Mouse (Mus musculus) kidney, postnatal 36 days (tissue): ENCODE measurements around the gene Cenpl.
"Not testable (repeated sequence)": the region's sequence is repeated elsewhere in the genome, so short reads cannot be mapped to it uniquely, and the experiment has no call there.

Experiments
- DNase-seq, 2 experiments: peaks; one replicate each; pipeline ENCODE4 v3.0.0; 2021 to 2022; ENCODE audit warnings: mixed read lengths in 2 of 2

The Cenpl gene

DNA sequence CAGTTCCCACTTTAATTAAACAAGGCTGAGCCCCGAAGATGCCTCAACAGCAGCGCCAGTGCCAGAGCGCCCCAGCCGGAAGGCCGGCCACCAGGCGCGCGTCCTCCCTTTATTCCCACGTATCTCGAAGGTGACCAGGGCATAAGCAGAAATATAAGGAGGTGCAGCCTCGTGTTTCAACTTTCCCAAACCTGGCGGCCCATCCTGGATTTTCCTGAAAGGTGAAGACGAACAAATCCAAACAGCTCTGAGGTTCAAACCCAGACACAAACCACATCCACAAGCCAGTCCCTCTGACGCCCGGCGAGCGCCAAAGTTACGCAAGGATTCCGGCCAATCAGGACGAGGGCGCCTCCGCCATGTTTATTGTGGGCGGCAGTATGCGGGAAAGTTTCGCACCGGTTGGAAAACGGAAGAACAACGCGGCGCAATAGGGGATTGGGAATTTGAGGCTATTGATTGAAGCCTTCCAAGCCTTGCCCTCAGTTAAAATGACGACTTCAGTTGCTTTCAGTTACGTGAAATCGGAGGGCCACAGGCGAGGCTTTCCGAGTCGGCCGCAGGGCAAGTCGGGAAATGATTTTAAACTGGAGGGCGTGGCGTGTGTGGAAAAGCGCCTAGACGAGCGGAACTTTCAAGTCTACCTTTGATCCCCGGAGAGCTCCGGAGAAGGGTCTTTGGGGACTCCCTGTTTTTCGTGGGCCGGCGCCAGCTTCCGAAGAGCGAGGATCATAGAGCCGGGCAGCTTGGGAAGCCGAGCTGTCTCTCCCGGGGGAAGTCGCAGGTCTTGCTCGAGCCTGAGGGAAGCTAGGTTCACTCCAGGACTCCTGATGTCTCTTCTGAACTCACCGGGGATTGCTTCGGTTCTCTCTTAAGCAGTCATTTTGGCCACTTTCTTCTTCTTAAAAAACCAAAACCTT lies at the start of gene Cenpl, which contains the start of gene Dars2:
Cenpl (plus strand) TSS at position 362 of the 920 bp plus-strand sequence.
Dars2 (minus strand) TSS at position 307 of the 920 bp plus-strand sequence.
- peak; percentile 97 for DNase-seq

DNA sequence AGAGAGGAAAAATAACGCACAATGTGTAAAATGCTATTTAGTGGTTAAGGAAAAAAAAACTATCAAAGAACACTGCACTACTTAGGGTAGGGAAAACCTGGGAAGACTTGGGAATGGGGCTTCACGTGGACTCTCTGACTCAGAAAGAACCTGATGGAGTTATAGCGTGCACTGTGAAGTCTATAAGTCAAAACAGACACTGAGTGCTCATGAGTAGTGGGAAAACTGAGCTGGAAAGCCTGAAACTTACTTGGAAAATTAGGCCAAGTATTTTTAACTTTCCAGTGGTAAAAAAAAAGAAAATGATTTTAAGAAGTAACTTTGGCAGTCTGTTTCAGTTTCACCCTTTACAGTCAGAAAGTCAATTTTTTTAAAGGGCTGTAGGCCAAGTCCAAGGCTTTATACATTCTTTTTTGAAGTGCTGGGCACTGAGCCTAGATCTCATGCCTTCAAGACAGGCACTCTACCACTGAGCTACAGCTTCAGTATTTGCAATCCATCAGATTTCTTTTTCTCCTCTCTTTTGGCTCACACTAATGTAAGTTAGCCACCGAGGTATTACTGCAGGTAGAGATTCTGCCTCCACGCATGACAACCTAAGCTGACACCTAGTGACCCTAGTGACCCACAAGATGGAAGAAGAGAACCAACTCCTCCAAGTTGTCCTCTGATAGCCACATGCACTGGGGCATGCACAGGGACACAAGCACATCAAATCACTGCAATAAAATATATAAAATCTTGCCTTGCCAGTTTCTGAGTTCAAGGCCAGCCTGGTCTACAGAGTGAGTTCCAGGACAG lies 44.9 kb upstream of the Cenpl start:
- no peak for DNase-seq

DNA sequence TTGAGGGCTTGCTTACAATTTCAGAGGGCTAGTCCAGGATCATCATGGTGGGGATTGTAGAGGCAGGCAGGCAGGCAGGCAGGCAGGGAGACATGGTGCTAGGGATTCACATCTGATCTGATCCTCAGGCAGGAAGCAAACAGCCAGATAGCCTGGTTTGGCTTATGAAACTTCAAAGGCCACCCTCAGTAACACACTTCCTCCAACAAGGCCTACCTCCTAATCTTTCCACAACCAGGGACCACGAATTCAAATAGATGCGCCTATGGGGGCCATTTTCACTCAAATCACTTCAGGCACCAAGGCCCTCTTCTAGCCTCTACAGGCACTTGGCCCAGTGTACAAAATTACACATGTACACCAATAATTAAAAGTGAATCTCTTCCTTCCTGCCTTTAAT lies 43.3 kb upstream of the Cenpl start:
- no peak for DNase-seq

DNA sequence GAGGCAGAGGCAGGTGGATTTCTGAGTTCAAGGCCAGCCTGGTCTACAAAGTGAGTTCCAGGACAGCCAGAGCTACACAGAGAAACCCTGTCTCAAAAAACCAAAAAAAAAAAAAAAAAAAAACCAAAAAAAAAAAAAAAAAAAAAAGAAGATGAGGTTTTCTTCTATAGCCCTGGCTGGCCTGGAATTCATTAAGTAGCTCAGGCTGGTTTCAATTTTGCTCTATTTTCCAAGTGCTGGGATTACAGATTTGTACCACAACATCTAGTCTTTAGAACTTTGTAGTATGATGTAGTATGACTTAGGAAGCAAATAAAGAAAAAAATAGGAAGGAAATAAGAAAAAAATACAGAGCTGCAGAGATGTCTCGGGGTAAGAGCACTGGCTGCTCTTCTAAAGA lies 42.1 kb upstream of the Cenpl start:
- DNase-seq: not testable (repeated sequence)

DNA sequence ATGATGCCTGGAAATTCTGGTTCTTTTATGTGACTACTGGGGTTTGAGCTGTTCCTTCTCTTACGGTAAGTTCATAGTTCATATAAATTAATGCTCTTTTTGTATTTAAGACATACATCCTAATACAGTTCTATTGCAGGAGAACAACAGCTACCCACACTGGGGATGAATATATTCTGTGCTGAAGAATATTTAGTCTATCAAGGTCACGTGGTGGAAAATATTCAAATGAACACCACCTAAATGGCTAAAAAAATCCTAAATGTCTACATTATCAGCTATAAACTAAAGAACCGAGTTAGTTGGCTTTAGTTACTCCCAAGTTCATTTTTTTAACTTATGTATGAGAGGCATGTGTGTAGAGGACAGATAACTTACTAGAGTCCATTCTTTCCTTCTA lies 40.5 kb upstream of the Cenpl start:
- no peak for DNase-seq

DNA sequence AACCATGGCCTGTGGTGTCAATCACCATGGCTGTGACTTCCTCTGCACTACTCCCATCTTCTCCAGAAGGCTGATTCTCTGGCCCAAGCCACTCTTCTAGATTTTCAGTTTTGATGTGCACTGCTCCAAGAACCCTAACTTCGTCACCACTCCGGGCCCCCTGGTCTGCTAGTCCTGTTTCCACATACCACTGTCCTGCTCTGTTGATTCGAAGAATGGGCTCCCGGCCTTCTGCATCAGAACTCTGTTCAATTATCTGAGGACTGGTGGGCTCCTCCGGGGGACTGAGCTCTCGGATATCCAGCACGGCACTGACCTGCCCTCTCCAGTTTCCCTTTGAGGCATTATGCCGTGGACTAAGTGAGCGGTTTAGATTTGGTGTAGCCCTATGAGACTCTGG lies 38.6 kb upstream of the Cenpl start:
- no peak for DNase-seq

DNA sequence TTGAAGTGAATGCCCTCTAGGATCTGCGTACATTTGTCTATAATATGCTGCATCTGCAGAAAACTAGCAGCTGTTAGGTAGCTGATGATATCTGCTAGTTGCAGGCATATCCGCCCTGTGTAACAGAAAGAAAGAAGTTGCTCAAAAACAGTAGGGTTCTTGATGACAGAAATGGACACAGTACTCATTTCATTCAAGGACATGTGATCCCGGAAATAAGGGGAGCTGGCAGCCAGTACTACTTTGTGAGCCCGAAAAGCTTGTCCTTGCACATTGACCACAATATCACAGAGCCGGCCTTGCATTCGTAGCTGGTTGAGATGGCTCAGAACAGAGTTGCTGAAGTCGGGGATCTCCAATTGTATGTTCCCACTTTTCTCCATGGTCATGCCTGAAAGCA lies 38.2 kb upstream of the Cenpl start:
- peak in 1 of 2 experiments; percentile 28 for DNase-seq

DNA sequence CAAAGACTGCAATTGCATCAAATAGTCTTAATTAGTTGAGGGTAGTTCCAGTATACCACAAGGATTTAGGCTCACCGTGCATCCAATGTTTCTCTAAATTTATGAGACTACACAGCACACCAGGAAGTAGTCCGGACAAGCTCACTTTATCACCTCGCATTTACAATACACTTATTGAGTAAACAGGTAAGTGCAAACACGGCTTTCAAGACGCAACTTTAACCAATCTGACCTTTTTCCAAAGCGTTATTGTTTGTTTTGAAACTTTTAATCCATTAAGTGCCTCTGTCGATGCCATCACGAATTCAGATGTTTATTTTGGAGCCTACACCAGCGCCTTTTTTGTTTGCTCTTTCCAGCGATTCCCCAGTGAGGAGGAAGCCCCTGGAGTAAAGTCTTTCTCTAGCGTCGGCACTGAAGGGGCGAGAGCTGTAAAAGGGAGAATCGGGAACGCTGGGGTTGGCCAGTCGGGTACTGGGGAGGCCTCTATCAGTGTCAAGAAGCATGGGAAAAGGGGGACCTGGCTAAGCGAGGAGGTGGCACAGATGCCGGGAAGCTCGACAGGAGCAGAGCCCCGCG lies 36.6 kb upstream of the Cenpl start:
- DNase-seq: no peak

DNA sequence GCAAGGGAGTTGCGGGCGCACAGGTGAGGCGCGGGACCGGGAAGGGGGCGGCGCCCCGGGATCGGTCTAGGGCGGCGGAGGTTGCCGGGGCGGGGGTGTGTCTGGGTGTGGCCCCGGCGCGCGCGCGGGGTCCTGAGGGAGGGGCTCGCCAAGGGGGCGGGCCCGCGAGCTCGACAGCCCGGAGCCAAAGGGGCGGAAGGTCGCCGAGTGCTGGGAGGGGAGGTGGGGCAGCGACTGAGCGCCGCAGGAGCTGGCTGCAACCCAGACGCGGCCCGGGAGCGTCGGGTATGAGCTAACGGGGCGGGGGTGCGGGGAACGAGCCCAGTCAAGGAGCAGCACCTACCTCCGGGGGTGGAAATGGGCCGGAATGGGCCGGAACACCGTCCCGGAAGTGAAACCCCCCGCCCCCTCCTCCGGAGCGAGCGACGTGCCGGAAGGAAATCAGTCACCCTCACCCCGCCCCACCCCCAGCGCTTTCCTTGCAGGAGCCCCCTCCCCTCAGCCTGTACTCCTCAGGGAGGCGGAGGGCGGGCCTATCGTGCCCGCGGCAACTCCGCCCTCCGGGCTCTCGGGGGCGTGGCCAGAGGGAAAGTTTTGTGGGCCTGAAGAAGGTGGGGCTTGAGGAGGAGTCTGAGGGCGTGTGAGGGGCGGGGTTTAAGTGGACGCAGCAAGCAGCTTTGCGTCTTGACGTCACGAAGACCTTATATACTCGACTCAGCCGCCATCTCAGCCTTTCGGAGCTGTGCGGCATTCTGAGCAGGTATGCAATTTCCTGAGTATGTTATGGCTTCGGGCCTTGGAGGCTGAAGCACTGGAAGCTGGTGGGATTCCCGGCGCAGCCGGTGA lies 35.9 kb upstream of the Cenpl start, which contains the start of gene Zbtb37:
Zbtb37 (minus strand) TSS at position 415 of the 846 bp plus-strand sequence.
- DNase-seq: peak; percentile 99

DNA sequence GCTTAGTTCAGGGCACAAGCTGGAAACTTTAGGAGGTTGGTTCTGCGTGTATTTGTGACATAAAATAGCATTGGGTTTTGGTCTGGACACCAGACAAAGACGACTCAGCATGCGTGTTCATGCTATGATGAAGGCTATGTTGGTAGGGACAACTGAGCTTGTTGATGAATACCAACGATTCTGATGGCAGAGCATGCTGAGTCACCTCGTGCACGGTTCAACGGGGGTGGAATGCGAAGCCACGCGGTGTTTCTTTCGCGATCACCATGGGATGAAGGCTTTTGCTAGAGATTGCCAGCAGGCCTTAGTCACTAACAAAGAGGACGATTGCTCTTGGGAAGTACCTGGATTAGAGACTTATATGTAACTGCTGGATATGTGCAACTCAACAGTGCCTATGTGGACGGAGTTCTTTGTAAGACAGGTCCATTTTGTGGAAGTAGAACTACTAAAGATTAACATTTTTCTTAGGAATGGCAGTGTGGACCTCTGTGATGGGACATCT lies 35.2 kb upstream of the Cenpl start:
- peak; percentile 23 to 54 for DNase-seq

DNA sequence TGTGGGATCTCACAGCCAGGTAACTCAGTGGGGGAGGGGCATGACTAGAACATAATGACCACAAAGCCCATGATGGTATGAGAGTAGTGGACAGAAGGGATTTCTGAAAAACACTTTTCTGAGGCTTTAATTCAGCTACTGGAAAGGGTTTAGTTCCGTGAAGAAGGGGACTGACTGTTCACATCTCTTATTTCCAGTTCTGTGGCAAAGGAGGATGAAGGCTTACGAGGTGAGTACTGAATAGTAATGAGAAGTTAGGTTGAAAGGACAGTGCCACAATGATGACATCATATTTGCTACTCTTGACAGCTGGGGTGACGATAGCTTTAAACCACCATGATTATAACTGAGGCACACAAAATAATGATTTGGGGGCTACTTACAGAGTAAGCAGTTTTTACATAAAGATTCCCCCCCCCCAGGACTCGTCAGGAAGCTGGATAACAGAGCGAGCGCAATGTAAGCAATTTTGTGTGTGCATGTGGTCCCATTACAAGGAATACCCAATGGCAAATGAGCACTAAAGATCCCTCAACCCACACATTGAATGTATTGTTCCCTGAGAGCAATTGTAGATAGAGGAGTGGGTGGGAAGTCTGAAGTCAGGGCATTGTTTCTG lies 34.6 kb upstream of the Cenpl start:
- DNase-seq: peak; percentile 19 to 33

DNA sequence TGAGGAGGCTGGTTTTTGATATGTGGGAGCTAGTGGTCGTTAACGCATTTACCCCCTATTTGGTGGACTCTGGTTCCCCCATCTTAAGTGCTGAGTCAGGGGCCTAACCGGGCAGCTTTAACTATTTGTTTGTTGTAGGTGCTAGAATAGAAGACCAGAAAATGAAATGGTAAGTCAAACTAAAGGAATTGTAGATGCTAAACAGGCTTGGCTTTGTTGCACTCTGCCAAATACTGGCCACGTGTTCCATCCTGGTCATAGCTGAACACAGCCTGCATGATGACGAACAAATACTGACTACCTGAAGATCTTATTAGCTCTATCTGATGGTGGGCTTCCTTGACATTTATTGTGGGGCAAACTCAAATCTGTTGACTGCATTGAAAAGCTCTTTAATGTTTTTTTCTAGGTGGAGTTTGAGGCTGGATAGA lies 34.1 kb upstream of the Cenpl start:
- no peak for DNase-seq

DNA sequence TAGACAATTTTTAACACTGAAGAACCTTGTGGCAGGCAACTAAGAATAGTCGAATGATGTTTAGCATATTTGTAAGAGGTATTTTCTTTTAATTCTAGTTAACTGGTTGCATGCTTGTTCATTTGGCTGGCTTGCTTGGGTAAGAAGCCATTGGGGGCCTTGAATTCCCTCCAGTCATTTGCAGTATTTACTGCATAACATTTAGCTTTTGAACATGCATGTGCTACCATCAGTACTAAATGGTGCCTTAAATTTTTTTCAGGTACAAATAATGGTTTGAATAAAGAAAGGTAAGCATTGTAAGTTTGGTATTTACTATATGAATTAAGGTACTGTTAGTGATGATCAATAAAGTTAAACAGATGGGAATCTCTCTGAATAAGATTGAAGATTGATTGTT lies 33.5 kb upstream of the Cenpl start:
- DNase-seq: no peak

DNA sequence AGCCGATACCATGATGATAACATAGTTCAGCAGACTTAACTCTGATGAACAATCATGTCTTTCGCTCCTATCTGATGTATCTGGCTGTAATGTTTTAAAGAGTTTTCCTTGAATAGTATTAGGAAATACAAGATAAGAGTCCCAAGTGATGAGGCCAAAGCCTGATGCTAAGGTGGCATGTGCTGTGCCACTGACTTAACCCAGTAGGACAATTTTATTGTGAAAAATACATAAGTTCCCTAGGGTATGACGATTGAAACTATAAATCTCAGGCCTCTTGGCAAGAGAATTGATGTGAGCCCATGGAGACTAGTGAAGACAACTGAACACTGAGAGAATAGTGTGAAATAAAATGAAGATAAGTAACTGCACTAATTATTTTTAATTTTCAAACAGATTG lies 32.9 kb upstream of the Cenpl start:
- no peak for DNase-seq

DNA sequence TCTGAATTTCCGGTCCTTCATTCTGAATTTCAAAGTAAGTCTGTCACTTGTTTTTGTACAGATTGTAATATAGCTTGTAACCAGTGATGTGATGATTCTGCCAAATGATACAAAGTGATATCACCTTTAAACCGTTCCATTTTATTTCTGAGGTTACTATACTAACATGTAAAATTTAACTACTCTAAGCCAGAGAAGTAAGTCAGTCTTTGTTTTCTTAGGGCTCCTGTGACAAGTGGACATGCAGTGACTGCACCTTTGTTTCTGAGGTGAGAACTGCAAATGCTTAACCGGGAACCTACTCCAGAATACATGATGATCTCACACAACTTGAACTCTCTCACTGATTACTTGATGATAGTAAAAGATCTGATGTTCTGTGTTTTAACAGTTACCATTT lies 32.5 kb upstream of the Cenpl start:
- no peak for DNase-seq

DNA sequence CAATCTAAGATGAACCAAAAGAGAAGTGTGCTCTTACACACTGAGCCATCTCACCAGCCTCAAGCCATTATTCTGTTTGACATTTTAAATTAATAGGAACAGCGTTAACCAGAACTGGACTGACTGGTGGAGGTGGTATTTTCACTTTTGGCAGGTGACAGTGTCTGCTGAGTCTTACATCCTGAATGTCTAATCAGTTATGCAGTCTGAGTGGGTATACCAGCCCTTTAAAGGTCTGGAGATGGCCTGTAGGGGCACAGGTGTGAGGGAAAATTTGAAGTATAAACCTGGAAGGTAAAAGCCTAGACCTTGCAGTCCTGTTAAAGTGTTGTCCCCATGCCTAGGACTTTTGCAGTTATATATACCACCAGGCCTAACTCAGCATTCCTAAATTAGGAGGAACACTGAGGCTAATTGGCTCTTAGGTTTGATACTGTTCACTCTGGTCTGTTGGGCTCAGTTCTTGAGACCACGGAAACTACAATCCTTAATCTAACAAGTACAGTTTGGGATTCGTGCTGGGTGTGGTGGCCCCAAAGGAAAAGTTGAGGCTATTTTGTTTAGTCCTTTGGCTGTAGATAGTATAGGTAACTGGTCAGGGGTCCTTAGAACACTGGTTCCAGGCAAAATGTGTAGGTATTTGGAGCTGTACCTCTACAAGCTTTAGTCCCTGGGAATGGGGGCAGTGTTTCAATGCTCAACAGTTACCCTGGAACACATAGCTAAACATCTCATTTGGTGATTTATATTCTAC lies 31.4 kb upstream of the Cenpl start:
- no peak for DNase-seq

DNA sequence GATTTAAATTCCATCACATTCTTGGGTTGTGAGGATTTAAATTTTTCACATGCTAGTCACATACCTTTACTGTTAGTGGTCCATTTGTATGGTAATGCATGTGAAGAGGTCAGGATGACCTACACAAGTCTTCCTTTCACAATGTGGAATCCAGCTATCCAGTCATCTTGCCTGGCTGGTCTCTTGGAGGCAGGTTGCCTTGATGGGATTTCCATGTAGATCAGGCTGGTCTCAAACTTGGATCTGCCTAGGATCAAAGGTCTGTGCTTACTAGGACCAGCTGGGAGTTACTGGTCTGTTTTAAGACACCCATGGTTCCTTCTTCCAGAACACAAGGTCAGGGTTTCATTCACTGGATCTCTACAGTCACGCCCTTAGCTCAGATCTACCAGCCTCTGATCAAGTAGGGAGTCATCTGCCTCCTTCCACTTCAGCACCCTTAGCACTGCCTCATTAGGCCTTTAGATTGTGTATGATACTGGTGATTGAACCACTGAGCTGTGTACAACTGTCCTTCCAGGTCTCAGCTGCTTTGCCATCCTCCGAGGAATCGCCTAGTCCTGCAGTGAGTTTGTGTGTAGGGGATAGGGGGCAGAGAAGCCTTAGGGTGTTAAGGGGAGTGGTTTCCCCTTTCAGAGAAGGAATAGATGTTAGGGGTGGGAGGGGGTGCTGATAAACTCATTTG lies 30.6 kb upstream of the Cenpl start:
- peak in 1 of 2 experiments; percentile 5 for DNase-seq

DNA sequence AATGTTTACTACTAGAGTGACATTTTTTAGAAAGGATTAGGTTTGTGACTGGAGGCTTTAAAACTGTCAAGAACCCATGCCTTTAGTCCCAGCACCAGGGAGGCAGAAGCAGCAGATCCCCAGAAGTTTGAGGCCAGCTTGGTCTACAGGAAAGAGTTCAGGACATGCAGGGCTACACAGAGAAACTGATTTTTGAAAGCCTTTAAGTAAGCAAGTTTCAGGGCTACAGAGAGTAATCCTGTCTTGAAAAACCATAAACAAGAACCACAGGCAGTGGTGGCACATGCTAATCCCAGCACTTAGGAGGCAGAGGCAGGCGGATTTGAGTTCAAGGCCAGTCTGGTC lies 30.1 kb upstream of the Cenpl start:
- no peak for DNase-seq

DNA sequence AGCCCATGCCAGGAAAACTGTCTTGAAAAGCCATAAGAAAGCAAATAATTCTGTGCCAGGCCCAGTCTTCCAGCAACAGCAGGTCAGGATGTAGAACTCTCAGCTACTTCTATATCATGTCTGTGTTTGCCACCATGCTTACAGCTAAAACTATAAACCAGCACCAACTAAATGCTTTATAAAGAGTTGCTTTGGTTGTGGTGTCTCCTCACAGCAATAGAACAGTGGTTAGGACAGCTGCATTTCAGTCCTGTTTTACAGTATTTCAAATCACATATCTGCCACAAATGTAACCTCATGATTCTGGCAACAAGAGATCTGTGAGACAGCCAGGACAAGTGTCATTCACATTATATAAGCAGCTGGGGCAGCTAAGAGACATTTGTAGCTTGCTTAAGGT lies 29.7 kb upstream of the Cenpl start:
- no peak for DNase-seq

DNA sequence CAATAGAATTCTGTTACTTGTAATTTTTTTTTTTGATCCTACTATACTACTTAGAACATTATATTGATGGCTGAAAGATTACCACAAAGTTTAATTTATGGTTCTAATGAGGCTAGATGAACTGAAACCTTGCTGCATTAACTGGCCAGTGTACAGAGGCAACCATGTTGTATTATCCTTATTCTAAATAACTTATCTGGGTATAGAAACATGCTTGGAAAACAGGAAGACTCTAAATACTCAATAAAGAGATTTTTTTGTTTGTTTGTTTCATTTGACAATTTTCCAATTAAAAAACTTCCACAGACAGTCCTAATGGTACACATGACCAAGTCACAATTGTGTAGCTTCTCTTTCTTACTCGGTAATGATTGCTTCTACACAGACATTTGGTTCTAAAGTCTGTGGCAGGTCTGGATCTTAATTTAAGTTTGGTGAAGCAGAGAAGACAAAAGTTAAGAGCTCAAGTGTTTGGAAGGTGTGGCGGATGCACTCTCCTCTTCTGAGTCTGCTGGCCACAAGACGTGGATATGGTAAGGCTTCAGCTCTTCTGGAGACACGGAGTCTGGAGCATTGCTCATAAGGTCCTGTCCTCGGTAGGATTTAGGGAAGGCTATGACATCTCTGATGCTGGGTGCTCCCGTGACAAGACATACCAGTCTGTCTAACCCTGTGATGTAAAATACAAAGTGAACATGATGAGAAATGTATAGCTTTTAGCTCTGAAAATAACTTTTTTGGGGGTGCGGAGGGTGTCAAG lies 29.1 kb upstream of the Cenpl start:
- DNase-seq: no peak
